Mouse (Mus musculus) midbrain, embryonic 14.5 days (tissue): ENCODE data around the gene Hnrnpl. TPM values are rescaled to one million over a fixed set of nuclear protein-coding genes. Genes with fewer than 3 reads are reported as not detected.

Experiments
- ATAC-seq: fragments of 200-750 bp; cut with Nextera tagmentation; 2 replicates; pipeline ENCODE4 v1.8.0; 2017; ENCODE audit warnings: moderate number of reproducible peaks, moderate library complexity; ENCODE audit not compliant: low FRiP score, low TSS enrichment
- DNase-seq: peaks from one replicate; pipeline ENCODE4 v3.0.0-alpha.2; 2015
- H3K27ac ChIP-seq: fragments of 300-500 bp; sonication (generic); replicated peaks from 2 replicates; pipeline ENCODE4 v1.5.1; 2014; ENCODE audit warnings: mild to moderate bottlenecking, low read depth, low read length, moderate library complexity
- H3K27me3 ChIP-seq: fragments of 300-500 bp; sonication (generic); 2 replicates; pipeline ENCODE4 v1.6.1; 2014; ENCODE audit warnings: low read length, control low read depth, mixed read lengths; ENCODE audit not compliant: control insufficient read depth, insufficient read depth
- H3K36me3 ChIP-seq: fragments of 300-500 bp; sonication (generic); 2 replicates; pipeline ENCODE4 v1.6.1; 2014; ENCODE audit warnings: low read length, control low read depth; ENCODE audit not compliant: control insufficient read depth, insufficient read depth
- H3K4me1 ChIP-seq: fragments of 300-500 bp; sonication (generic); 2 replicates; pipeline ENCODE4 v1.6.1; 2014; ENCODE audit warnings: mild to moderate bottlenecking, antibody characterized with exemption, low read length, control low read depth; ENCODE audit not compliant: control insufficient read depth, insufficient read depth
- H3K4me2 ChIP-seq: fragments of 300-500 bp; sonication (generic); 2 replicates; pipeline ENCODE4 v1.6.1; 2014; ENCODE audit warnings: mild to moderate bottlenecking, low read length, moderate library complexity
- H3K4me3 ChIP-seq: fragments of 300-500 bp; sonication (generic); replicated peaks from 2 replicates; pipeline ENCODE4 v1.5.1; 2014; ENCODE audit warnings: low read depth, low read length
- H3K9ac ChIP-seq: fragments of 300-500 bp; sonication (generic); replicated peaks from 2 replicates; pipeline ENCODE4 v1.6.1; 2014; ENCODE audit warnings: mild to moderate bottlenecking, low read length, moderate library complexity
- H3K9me3 ChIP-seq: fragments of 300-500 bp; sonication (generic); 2 replicates; pipeline ENCODE4 v1.6.1; 2016; ENCODE audit warnings: low read length, control low read depth, mixed read lengths; ENCODE audit not compliant: control insufficient read depth
- WGBS: fragments of 180-500 bp; shearing (Covaris S2); extraction: QIAGEN DNeasy Blood & Tissue Kit; methylation state at CpG from one replicate; pipeline ENCODE4 v1.1.7; 2014; 5-methylcytosine and 5-hydroxymethylcytosine counted together
- polyA plus RNA-seq: library from polyadenylated mRNA; unstranded; fragments of >200 nt; fragmentation: Nextera tagmentation; extraction: Ambion mirVana; gene quantifications from 2 replicates; pipeline ENCODE4 v1.2.1, GENCODE M21; 2014

The Hnrnpl gene
- polyA plus RNA-seq, 1 experiment from 2014 or later: 170 TPM

DNA sequence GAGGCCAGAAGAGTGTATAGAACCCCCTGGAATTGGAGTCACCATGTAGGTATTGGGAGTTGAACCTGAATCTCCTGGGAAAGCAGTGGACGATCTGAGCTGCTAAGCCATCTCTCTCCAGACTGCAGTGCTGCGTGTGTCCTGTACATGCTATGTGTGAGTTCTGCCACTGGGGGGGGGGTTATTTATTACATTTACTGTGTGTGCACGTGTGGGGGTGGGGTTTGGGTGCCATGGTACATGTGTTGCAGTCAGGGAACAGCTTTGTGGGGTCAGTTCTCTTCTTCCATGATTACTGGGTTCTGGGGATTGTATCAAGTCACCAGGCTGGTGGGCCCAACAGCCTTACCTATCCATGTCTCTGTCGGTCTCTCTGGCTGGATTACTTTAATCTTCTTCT is 1.5 kb upstream of the Hnrnpl start:
- DNase-seq (no peak), ATAC-seq (no peak)
- no peak overlapping the region for H3K9ac ChIP-seq
- no peak overlapping the region for H3K4me3 ChIP-seq
- no peak overlapping the region for H3K4me2 ChIP-seq
- H3K9me3 ChIP-seq: no peaks in the 10 kb centered on the region
- 83% methylated on average over 4 of the region's 4 CpGs for WGBS
- H3K36me3 ChIP-seq: peaks cover 1% of the 10 kb centered on the region; the same call in 1 of the 2 replicates
- H3K27me3 ChIP-seq: no peaks in the 10 kb centered on the region
- no peak overlapping the region for H3K27ac ChIP-seq
- H3K4me1 ChIP-seq: peaks cover 10% of the 10 kb centered on the region

- ATAC-seq (no peak), DNase-seq (no peak)
- peaks cover 8% of the 10 kb centered on the region for H3K36me3 ChIP-seq
- H3K4me3 ChIP-seq: peak overlapping the region; percentile 77
- peak overlapping the region; percentile 99 for H3K27ac ChIP-seq
- H3K9ac ChIP-seq: peak overlapping the region; percentile 88
- peaks cover 19% of the 10 kb centered on the region for H3K4me1 ChIP-seq
- 17% methylated on average over 8 of the region's 8 CpGs for WGBS
- no peaks in the 10 kb centered on the region for H3K9me3 ChIP-seq
- peak overlapping the region; percentile 80 for H3K4me2 ChIP-seq
- H3K27me3 ChIP-seq: no peaks in the 10 kb centered on the region
Observed at GRCm38 (mm10) chr7:28807641-28808220, 610 bp upstream of the Hnrnpl start.

DNA sequence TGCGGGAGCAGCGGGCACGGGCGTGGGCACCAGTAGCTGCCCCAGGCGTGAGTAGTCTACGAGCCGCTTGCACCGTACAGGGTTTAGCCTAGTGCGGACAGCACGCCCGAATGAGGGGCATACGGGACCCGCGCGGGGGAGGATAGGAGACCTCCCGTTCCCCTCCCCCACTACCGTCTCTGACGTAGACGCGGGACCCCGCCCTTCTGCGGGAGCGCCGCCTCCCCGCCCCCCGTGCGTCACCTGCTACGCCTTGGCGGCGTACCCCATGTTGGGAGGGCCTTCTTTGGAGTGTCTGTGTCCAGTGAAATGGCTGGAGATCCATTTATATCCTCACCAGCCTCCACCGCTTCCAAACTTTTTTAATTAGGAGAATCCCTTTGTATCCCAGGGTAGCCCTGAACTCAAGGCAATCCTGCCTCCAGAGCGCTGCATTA is 634 bp downstream of the Hnrnpl start:
- peak; percentile 97 for DNase-seq
- 2% methylated on average over 29 of the region's 32 CpGs for WGBS
- Histone ChIP-seq H3K27me3 (no peaks in the 10 kb centered on the region), H3K9me3 (no peaks in the 10 kb centered on the region), H3K9ac (peak overlapping the region; percentile 88), H3K36me3 (peaks cover 20% of the 10 kb centered on the region), H3K4me2 (peak overlapping the region; percentile 80), H3K27ac (peak overlapping the region; percentile 99), H3K4me1 (peaks cover 22% of the 10 kb centered on the region), H3K4me3 (peak overlapping the region; percentile 77)
- peak; percentile 64 for ATAC-seq

GRCm38 (mm10) chr7:28809401-28810089 is 1.2 kb downstream of the Hnrnpl start:
- Histone ChIP-seq H3K36me3 (peaks cover 26% of the 10 kb centered on the region), H3K27me3 (no peaks in the 10 kb centered on the region), H3K4me1 (peaks cover 22% of the 10 kb centered on the region), H3K4me3 (peak overlapping the region; percentile 77), H3K9ac (peak overlapping the region; percentile 88), H3K27ac (peak overlapping the region; percentile 99), H3K4me2 (peak overlapping the region; percentile 80), H3K9me3 (no peaks in the 10 kb centered on the region)
- DNase-seq: peak; percentile 81
- ATAC-seq: no peak
- WGBS: under 1% methylated on average over 35 of the region's 35 CpGs

DNA sequence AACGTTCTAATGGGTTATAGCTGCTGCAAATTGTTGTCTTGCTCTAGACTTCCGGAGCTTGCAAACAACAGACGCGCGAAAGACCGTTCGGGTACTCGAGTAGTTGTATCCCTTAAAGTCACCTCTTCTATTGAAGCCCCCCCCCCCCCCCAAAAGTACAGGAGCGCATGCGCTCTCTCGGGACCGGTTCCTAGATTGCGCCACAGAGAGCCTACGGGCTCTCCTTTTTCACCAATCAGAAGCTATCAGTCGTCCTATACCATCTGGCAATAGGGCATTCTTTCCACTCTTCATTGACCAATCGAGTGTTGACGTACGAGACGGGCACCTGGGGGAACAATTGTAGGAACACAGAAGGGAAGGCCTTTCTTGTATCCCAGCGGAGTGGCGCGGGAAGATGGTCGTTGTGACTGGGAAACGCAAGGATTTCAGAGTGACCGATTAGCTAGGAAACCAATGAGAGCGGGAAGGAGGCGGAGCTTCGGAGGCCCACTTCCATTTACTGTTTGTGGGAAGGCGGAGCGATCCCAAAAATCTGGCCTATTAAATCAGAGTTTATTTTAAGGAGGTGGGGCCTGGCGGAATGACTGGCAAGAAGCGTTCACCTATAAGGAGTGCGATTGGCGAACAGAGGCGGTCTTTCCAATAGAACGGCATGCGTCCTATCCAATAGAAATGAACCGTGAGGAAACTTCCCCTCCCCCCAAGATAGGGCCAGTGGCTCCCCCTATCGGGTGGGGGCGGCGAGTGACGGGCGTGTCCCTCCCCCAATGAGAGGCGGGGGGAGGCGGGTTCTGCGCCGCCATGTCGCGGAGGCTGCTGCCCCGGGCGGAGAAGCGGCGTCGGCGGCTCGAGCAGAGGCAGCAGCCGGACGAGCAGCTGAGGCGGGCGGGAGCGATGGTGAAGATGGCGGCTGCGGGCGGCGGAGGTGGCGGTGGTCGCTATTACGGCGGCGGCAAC is 2.0 kb downstream of the Hnrnpl start:
- DNase-seq: peak; percentile 99
- H3K36me3 ChIP-seq: peaks cover 34% of the 10 kb centered on the region
- peak; percentile 93 for ATAC-seq
- H3K4me1 ChIP-seq: peaks cover 22% of the 10 kb centered on the region
- under 1% methylated on average over 70 of the region's 70 CpGs for WGBS
- H3K9ac ChIP-seq: peak overlapping the region; percentile 88
- no peaks in the 10 kb centered on the region for H3K27me3 ChIP-seq
- peak overlapping the region; percentile 80 for H3K4me2 ChIP-seq
- H3K9me3 ChIP-seq: no peaks in the 10 kb centered on the region
- peak overlapping the region; percentile 99 for H3K27ac ChIP-seq
- peak overlapping the region; percentile 77 for H3K4me3 ChIP-seq

GRCm38 (mm10) chr7:28811228-28811627 is 2.9 kb downstream of the Hnrnpl start:
- peak overlapping the region; percentile 90 for H3K4me2 ChIP-seq
- H3K27ac ChIP-seq: peak overlapping the region; percentile 97
- peaks cover 22% of the 10 kb centered on the region for H3K4me1 ChIP-seq
- H3K27me3 ChIP-seq: no peaks in the 10 kb centered on the region
- DNase-seq (peak; percentile 98), ATAC-seq (peak; percentile 43)
- peak overlapping the region; percentile 77 for H3K4me3 ChIP-seq
- H3K36me3 ChIP-seq: peaks cover 43% of the 10 kb centered on the region
- H3K9ac ChIP-seq: peak overlapping the region; percentile 82
- under 1% methylated on average over 40 of the region's 40 CpGs for WGBS
- no peaks in the 10 kb centered on the region for H3K9me3 ChIP-seq

DNA sequence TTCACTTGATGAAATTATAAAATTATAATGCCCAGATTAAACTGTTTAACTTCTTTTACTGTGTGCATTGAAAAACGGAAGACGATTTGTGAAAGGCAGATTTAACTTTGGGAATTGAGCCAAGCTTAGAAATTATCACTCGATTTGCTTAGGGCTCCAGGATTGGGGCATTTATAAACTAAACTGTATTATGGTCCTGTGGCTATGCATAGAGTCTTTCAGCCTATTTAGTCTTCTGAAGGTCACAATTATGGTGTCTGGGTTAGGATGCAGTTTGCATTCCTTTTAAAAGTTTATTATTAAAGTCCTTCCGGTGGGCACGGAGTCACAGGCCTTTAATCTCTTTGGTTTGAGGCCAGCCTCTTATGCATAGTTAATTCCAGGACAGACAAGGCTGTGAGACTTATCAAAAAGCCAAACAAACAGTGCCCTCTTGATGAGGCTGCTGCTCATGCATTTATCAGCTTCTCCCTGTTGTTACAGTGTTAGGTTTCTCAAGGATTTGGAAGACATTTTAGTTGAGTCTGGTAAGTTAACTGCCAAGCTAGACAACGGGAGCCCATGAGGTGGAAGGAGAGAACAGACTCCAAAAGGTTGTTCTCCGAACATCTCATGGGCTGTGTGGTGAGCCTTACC is 3.4 kb downstream of the Hnrnpl start:
- Histone ChIP-seq H3K27ac (no peak overlapping the region; the same call in 1 of the 2 replicates), H3K9me3 (no peaks in the 10 kb centered on the region), H3K4me3 (peak overlapping the region; percentile 77), H3K4me1 (peaks cover 22% of the 10 kb centered on the region), H3K36me3 (peaks cover 48% of the 10 kb centered on the region), H3K27me3 (no peaks in the 10 kb centered on the region), H3K4me2 (peak overlapping the region; percentile 90), H3K9ac (peak overlapping the region; percentile 82; the same call in 1 of the 2 replicates)
- ATAC-seq: no peak
- no peak for DNase-seq
- WGBS: 12% methylated on average over 7 of the region's 7 CpGs

DNA sequence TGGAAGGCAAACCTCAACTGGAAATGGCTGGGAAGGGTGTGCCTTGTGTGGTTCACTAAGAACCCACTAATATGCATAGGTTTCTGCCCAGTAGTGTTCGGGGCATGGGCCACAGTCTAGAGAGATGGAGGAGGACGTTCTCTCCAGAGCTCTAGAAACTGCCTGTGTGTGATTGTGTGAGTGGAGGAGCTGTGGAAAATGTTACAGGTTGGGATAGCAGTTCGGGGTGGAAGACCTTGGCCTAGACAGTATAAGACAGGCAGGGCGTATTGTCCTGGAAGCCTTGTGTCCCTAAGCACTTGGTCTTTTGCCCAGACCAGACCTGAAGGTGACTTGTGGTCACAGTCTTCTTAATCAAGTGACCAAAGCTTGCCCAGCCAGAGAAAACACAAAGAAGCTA is 4.1 kb downstream of the Hnrnpl start:
- Histone ChIP-seq H3K9ac (peak overlapping the region; percentile 82; the same call in 1 of the 2 replicates), H3K36me3 (peaks cover 55% of the 10 kb centered on the region), H3K4me1 (peaks cover 24% of the 10 kb centered on the region), H3K4me2 (peak overlapping the region; percentile 90), H3K9me3 (no peaks in the 10 kb centered on the region), H3K4me3 (peak overlapping the region; percentile 77), H3K27me3 (no peaks in the 10 kb centered on the region), H3K27ac (no peak overlapping the region)
- ATAC-seq (no peak), DNase-seq (no peak)
- WGBS: 71% methylated on average over 4 of the region's 4 CpGs
